Mouse (Mus musculus) E14TG2a.4 (cell line): ENCODE data around the gene Adgrg3.
A peak's percentile ranks its signal among the peaks of the same experiment; 100 is the strongest.

ENCODE experiments used
- H3K27me3 ChIP-seq: 2 replicates; pipeline ENCODE4 v1.6.1; 2014; ENCODE audit warnings: low read length, control low read depth; ENCODE audit not compliant: insufficient read depth
- H3K36me3 ChIP-seq: 2 replicates; pipeline ENCODE4 v1.6.1; 2014; ENCODE audit warnings: low read length, control low read depth; ENCODE audit not compliant: insufficient read depth
- H3K4me1 ChIP-seq: replicated peaks from 2 replicates; pipeline ENCODE4 v1.6.1; 2014; ENCODE audit warnings: low read depth, low read length, control low read depth
- H3K4me3 ChIP-seq: replicated peaks from 2 replicates; pipeline ENCODE4 v1.5.1; 2014; ENCODE audit warnings: mild to moderate bottlenecking, low read length
- H3K9me3 ChIP-seq: 2 replicates; pipeline ENCODE4 v1.6.1; 2014; ENCODE audit warnings: low read length, control low read depth
- CTCF ChIP-seq: conservative IDR thresholded peaks from 2 replicates; pipeline ENCODE4 v1.5.1; 2014; ENCODE audit warnings: low read length
- NANOG ChIP-seq: IDR thresholded peaks from 2 replicates; pipeline ENCODE4 v1.6.1; 2014; ENCODE audit warnings: borderline replicate concordance, low read length, mixed read lengths
- POU5F1 ChIP-seq: IDR thresholded peaks from 2 replicates; pipeline ENCODE4 v1.6.1; 2014; ENCODE audit warnings: low read length, borderline replicate concordance

Gene Adgrg3

GRCm38 (mm10) chr8:95017451-95017850, at the start of gene Adgrg3:
Adgrg3 (plus strand) TSS chr8:95017692.
- no peaks in the 10 kb centered on the region for H3K36me3 ChIP-seq
- peaks cover 35% of the 10 kb centered on the region for H3K4me1 ChIP-seq
- H3K4me3 ChIP-seq, result no peak within 1 kb of the TSS
- H3K27me3 ChIP-seq, result peaks cover 10% of the 10 kb centered on the region
- no peak for TF ChIP-seq NANOG
- no peak for TF ChIP-seq CTCF
- no peak for TF ChIP-seq POU5F1
- peaks cover 8% of the 10 kb centered on the region; the same call in 1 of the 2 replicates for H3K9me3 ChIP-seq

- TF ChIP-seq CTCF, result no peak
- no peak for TF ChIP-seq POU5F1
- TF ChIP-seq NANOG, result no peak
- H3K36me3 ChIP-seq, result no peaks in the 10 kb centered on the region
- peaks cover 28% of the 10 kb centered on the region for H3K27me3 ChIP-seq
- no peak overlapping the region for H3K4me3 ChIP-seq
- H3K9me3 ChIP-seq, result no peaks in the 10 kb centered on the region
- peaks cover 49% of the 10 kb centered on the region for H3K4me1 ChIP-seq
Measured at GRCm38 (mm10) chr8:94973270-94973669, 44.2 kb upstream of the Adgrg3 start.

GRCm38 (mm10) chr8:94973786-94974185, 43.7 kb upstream of the Adgrg3 start:
- Histone ChIP-seq H3K27me3 (peaks cover 31% of the 10 kb centered on the region), H3K9me3 (no peaks in the 10 kb centered on the region), H3K4me1 (peaks cover 52% of the 10 kb centered on the region), H3K4me3 (no peak overlapping the region), H3K36me3 (no peaks in the 10 kb centered on the region)
- TF ChIP-seq NANOG (no peak), CTCF (no peak), POU5F1 (no peak)

GRCm38 (mm10) chr8:94974467-94975165, 42.9 kb upstream of the Adgrg3 start, which contains the start of gene Adgrg1:
Adgrg1 (plus strand) TSS chr8:94974751.
- Histone ChIP-seq H3K9me3 (no peaks in the 10 kb centered on the region), H3K4me3 (no peak within 1 kb of the TSS), H3K4me1 (peaks cover 52% of the 10 kb centered on the region), H3K36me3 (no peaks in the 10 kb centered on the region), H3K27me3 (peaks cover 36% of the 10 kb centered on the region)
- TF ChIP-seq CTCF (no peak), NANOG (no peak), POU5F1 (no peak)

- H3K9me3 ChIP-seq, result no peaks in the 10 kb centered on the region
- H3K4me1 ChIP-seq, result peaks cover 72% of the 10 kb centered on the region
- peak overlapping the region; percentile 71 for H3K4me3 ChIP-seq
- peaks cover 38% of the 10 kb centered on the region for H3K27me3 ChIP-seq
- no peaks in the 10 kb centered on the region for H3K36me3 ChIP-seq
- TF ChIP-seq POU5F1 (no peak), NANOG (no peak), CTCF (no peak)
Measured at GRCm38 (mm10) chr8:94976651-94977417, 40.7 kb upstream of the Adgrg3 start.

GRCm38 (mm10) chr8:94978131-94978530, 39.4 kb upstream of the Adgrg3 start:
- Histone ChIP-seq H3K4me3 (peak overlapping the region; percentile 23; the same call in 1 of the 2 replicates), H3K36me3 (no peaks in the 10 kb centered on the region), H3K4me1 (peaks cover 85% of the 10 kb centered on the region), H3K27me3 (peaks cover 34% of the 10 kb centered on the region), H3K9me3 (no peaks in the 10 kb centered on the region)
- TF ChIP-seq POU5F1, result no peak
- no peak for TF ChIP-seq NANOG
- TF ChIP-seq CTCF, result no peak

- Histone ChIP-seq H3K36me3 (no peaks in the 10 kb centered on the region), H3K9me3 (no peaks in the 10 kb centered on the region), H3K4me1 (peaks cover 85% of the 10 kb centered on the region), H3K27me3 (peaks cover 32% of the 10 kb centered on the region), H3K4me3 (no peak overlapping the region)
- no peak for TF ChIP-seq POU5F1
- no peak for TF ChIP-seq NANOG
- TF ChIP-seq CTCF, result no peak
Measured at GRCm38 (mm10) chr8:94978593-94979319, 38.7 kb upstream of the Adgrg3 start.

GRCm38 (mm10) chr8:94980176-94980575, 37.3 kb upstream of the Adgrg3 start:
- Histone ChIP-seq H3K9me3 (no peaks in the 10 kb centered on the region), H3K4me3 (no peak overlapping the region), H3K27me3 (peaks cover 26% of the 10 kb centered on the region), H3K36me3 (no peaks in the 10 kb centered on the region), H3K4me1 (peaks cover 85% of the 10 kb centered on the region)
- no peak for TF ChIP-seq POU5F1
- TF ChIP-seq NANOG, result no peak
- no peak for TF ChIP-seq CTCF

- Histone ChIP-seq H3K4me1 (peaks cover 84% of the 10 kb centered on the region), H3K27me3 (peaks cover 31% of the 10 kb centered on the region), H3K4me3 (no peak overlapping the region), H3K36me3 (no peaks in the 10 kb centered on the region), H3K9me3 (no peaks in the 10 kb centered on the region)
- TF ChIP-seq POU5F1 (no peak), CTCF (no peak), NANOG (no peak)
Measured at GRCm38 (mm10) chr8:94980976-94981375, 36.5 kb upstream of the Adgrg3 start.
